Mouse (Mus musculus) stomach, embryonic 15.5 days (tissue): ENCODE data around the gene Prr22. TPM values are rescaled to one million over a fixed set of nuclear protein-coding genes. Genes with fewer than 3 reads are reported as not detected.
A peak's percentile ranks its signal among the peaks of the same experiment; 100 is the strongest.

Experiments
- ATAC-seq: fragments of 200-750 bp; cut with Nextera tagmentation; 2 replicates; pipeline ENCODE4 v1.8.0; 2017; ENCODE audit warnings: low read depth, moderate number of reproducible peaks, moderate TSS enrichment; ENCODE audit not compliant: insufficient read depth, low FRiP score
- H3K27ac ChIP-seq: fragments of 300-500 bp; sonication (generic); 2 replicates; pipeline ENCODE4 v1.5.1; 2015; ENCODE audit warnings: mild to moderate bottlenecking, inconsistent platforms
- H3K27me3 ChIP-seq: fragments of 300-500 bp; sonication (generic); replicated peaks from 2 replicates; pipeline ENCODE4 v1.6.1; 2015; ENCODE audit warnings: inconsistent platforms
- H3K36me3 ChIP-seq: fragments of 300-500 bp; sonication (generic); 2 replicates; pipeline ENCODE4 v1.6.1; 2015; ENCODE audit warnings: inconsistent platforms
- H3K4me1 ChIP-seq: fragments of 300-500 bp; sonication (generic); 2 replicates; pipeline ENCODE4 v1.6.1; 2015; ENCODE audit warnings: inconsistent platforms
- H3K4me2 ChIP-seq: fragments of 300-500 bp; sonication (generic); 2 replicates; pipeline ENCODE4 v1.6.1; 2015; ENCODE audit warnings: mild to moderate bottlenecking, inconsistent platforms
- H3K4me3 ChIP-seq: fragments of 300-500 bp; sonication (generic); replicated peaks from 2 replicates; pipeline ENCODE4 v1.5.1; 2015; ENCODE audit warnings: inconsistent platforms
- H3K9ac ChIP-seq: fragments of 300-500 bp; sonication (generic); 2 replicates; pipeline ENCODE4 v1.6.1; 2015; ENCODE audit warnings: inconsistent platforms
- H3K9me3 ChIP-seq: fragments of 300-500 bp; sonication (generic); 2 replicates; pipeline ENCODE4 v1.6.1; 2016; ENCODE audit warnings: inconsistent platforms
- WGBS: fragments of 180-500 bp; shearing (Covaris S2); methylation state at CpG from one replicate; pipeline ENCODE4 v1.1.7; 2015; 5-methylcytosine and 5-hydroxymethylcytosine counted together
- polyA plus RNA-seq: library from polyadenylated mRNA; unstranded; fragments of >200 nt; fragmentation: Nextera tagmentation; extraction: Ambion mirVana; gene quantifications from 2 replicates; pipeline ENCODE4 v1.2.1, GENCODE M21; 2015

Gene Prr22
- polyA plus RNA-seq, 1 experiment from 2014 or later = 1.3 TPM

DNA sequence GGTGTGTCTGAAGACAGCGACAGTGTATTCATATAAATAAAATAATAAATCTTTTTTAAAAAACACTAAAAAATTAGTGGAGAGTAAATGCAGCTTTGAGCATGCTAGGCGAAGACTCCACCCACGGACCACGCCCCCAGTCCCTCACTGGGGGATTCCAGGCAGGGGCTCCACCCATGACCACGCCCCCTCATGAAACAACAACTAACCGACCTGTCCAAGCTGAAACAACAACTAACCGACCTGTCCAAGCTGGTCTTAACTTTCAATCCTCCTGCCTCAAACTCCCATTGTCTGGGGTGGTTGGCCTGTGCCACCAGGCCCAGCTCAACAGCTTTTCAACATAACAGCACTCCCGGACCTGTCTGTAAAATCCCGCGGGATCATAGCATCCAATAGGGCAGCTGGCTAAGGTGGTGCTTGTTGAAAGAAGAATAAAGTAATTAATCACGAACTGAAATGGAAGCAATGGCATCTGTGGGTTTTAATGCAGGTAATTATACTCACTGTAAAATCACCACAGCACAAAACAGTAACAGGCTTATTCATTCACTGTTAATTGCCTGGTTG, 48.1 kb downstream of the Prr22 start:
- no peak overlapping the region for H3K4me3 ChIP-seq

DNA sequence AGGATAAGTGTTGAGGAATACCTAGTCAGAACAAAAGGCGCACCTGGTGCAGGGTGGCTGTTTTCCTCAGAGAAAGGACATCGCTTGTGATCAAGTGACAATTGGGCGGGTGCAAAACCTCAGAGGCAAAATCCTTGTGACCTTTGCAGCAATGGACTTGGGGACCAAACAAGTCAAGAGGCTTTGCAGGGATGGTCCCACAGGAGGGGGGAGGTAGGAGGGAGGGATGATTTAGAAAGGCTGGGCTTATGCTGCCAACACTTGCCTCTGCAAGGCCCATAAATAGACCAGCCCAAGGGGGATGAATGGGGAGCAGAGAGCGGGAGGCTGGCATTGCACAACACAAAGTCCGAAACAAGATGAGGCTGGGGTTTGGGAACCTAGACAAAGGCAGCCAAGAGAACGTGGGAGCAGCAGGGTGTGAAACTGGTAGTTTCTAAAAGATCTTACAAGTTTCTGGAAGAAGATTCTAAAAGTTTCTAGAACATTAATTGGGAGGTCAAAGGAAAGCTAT, 49.0 kb downstream of the Prr22 start:
- ATAC-seq = no peak
- Histone ChIP-seq H3K4me2 (no peak overlapping the region), H3K27me3 (no peaks in the 10 kb centered on the region), H3K4me1 (peaks cover 19% of the 10 kb centered on the region), H3K36me3 (no peaks in the 10 kb centered on the region), H3K9ac (no peak overlapping the region), H3K27ac (peak overlapping the region; percentile 67; the same call in 1 of the 2 replicates), H3K4me3 (no peak overlapping the region), H3K9me3 (no peaks in the 10 kb centered on the region)
- WGBS = 70% methylated on average over 6 of the region's 6 CpGs

More for the DNA sequence above, 48.1 kb downstream of the Prr22 start:
- no peaks in the 10 kb centered on the region for H3K9me3 ChIP-seq
- ATAC-seq = peak; percentile 40; the same call in 1 of the 2 replicates
- 0 out of 2 replicates have a peak overlapping the region, but pooled peaks have one; percentile 67 for H3K27ac ChIP-seq
- 34% methylated on average over 11 of the region's 11 CpGs for WGBS
- no peaks in the 10 kb centered on the region for H3K27me3 ChIP-seq
- no peak overlapping the region for H3K4me2 ChIP-seq
- no peak overlapping the region for H3K9ac ChIP-seq
- H3K36me3 ChIP-seq = no peaks in the 10 kb centered on the region
- peaks cover 22% of the 10 kb centered on the region for H3K4me1 ChIP-seq

DNA sequence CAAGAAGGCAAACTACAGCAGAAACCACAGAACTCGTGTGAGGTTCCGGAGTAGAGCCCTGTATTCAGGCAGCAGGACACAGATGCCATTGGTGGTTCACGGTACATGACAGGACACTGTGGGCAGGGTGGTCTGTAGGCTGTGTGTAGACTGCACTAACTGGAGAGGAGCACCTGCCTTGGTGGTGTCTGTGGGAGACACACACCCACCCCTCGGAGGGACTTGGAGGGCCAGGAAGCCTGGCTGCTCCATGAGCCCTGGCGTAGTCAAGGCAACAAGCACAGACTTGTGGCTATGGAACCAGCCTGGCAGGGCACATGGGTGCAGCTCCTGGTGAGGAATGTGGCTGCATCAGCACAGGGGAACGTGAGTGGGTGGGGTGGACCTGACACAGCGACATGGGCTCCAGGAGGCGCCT, 49.7 kb downstream of the Prr22 start:
- ATAC-seq = peak; percentile 78
- Histone ChIP-seq H3K4me2 (no peak overlapping the region; the same call in 1 of the 2 replicates), H3K4me3 (no peak overlapping the region), H3K27ac (peak overlapping the region; percentile 66), H3K9ac (no peak overlapping the region), H3K4me1 (peaks cover 15% of the 10 kb centered on the region), H3K9me3 (no peaks in the 10 kb centered on the region), H3K27me3 (no peaks in the 10 kb centered on the region), H3K36me3 (no peaks in the 10 kb centered on the region)
- 59% methylated on average over 8 of the region's 8 CpGs for WGBS

Other genes with a start within 250 kb of the Prr22 start
- 9.5 and 10.7 TPM in 2 replicates for gene Gm20219, start 215.9 kb upstream of the Prr22 start, polyA plus RNA-seq
- 77.9 and 82.7 TPM in 2 replicates for gene Safb2, start 185.7 kb upstream of the Prr22 start, polyA plus RNA-seq
- 95.8 and 106 TPM in 2 replicates for gene Safb, start 185.4 kb upstream of the Prr22 start, polyA plus RNA-seq
- gene 2410015M20Rik, start 160.5 kb upstream of the Prr22 start, polyA plus RNA-seq = 230 and 238 TPM in 2 replicates
- gene Rpl36, start 156.8 kb upstream of the Prr22 start, polyA plus RNA-seq = 1,749 and 1,789 TPM in 2 replicates
- gene Lonp1, start 143.4 kb upstream of the Prr22 start, polyA plus RNA-seq = 59.1 and 59.2 TPM in 2 replicates
- 0.30 and 0.48 TPM in 2 replicates for gene Catsperd, start 142.1 kb upstream of the Prr22 start, polyA plus RNA-seq
- gene Ranbp3, start 97.0 kb upstream of the Prr22 start, polyA plus RNA-seq = 75.9 and 81.6 TPM in 2 replicates
- gene Ndufa11, start 52.5 kb upstream of the Prr22 start, polyA plus RNA-seq = 437 and 463 TPM in 2 replicates
- 16.9 and 21.5 TPM in 2 replicates for gene Vmac, start 52.2 kb upstream of the Prr22 start, polyA plus RNA-seq
- gene Nrtn, start 12.7 kb upstream of the Prr22 start, polyA plus RNA-seq = 13.3 and 14.7 TPM in 2 replicates
- 40.1 and 48.2 TPM in 2 replicates for gene Dus3l, start 5.5 kb upstream of the Prr22 start, polyA plus RNA-seq
- gene Rfx2, start 60.8 kb downstream of the Prr22 start, polyA plus RNA-seq = 6.1 and 6.6 TPM in 2 replicates
- gene Acsbg2, start 104.2 kb downstream of the Prr22 start, polyA plus RNA-seq = not detected in 2 replicates
- gene 1700061G19Rik, start 105.2 kb downstream of the Prr22 start, polyA plus RNA-seq = 0.31 and 0.63 TPM in 2 replicates
- gene Mllt1, start 165.2 kb downstream of the Prr22 start, polyA plus RNA-seq = 39.8 and 43.7 TPM in 2 replicates
- gene Acer1, start 211.9 kb downstream of the Prr22 start, polyA plus RNA-seq = 0.06 and 0.15 TPM in 2 replicates
- gene Clpp, start 220.1 kb downstream of the Prr22 start, polyA plus RNA-seq = 144 and 147 TPM in 2 replicates
- 36.6 and 38.9 TPM in 2 replicates for gene Alkbh7, start 227.1 kb downstream of the Prr22 start, polyA plus RNA-seq
- 0.32 and 0.43 TPM in 2 replicates for gene Pspn, start 229.8 kb downstream of the Prr22 start, polyA plus RNA-seq
- gene Gtf2f1, start 241.0 kb downstream of the Prr22 start, polyA plus RNA-seq = 58.2 and 61.1 TPM in 2 replicates
- gene Gm17949, start 241.2 kb downstream of the Prr22 start, polyA plus RNA-seq = 0.51 and 0.58 TPM in 2 replicates